18 mouse cellular contexts compared by ENCODE assay signal in the genomic region with DNA sequence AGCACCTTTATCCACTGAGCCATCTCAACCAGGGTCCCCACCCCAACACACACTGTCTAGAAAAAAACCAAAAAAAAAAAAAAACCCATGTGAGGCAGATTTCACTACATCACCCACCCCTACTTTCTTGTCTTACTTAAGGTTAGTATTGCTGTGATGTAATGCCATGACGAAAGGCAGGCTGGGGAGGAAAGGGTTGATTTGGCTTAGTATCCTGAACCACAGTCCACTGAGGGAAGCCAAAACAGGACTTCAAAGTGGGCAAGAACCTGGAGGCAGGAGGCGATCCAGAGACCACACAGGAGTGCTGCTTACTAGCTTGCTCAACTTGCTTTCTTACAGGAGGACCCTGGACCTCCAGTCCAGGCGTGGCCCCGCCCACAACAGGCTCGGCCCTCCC. TPM values are rescaled to one million over a fixed set of nuclear protein-coding genes. Genes with fewer than 3 reads are reported as not detected.
"Had no signal": no experiment of that assay in that cellular context is flagged by ENCODE, and none has a peak within 500 bp of the region (broad histone marks: within the 10 kb centered on the region; RNA-seq: fewer than 3 reads in every experiment).

No protein-coding gene starts in this region.

- DNase-seq: kidney, adult 18-20 months; kidney, postnatal 10 days; layer of hippocampus, postnatal 36 days; lung, adult 2 months; lung, postnatal 14 days; lung, postnatal 4 days; thymus, adult 18-20 months; thymus, postnatal 36 days had no signal

- H3K4me2 ChIP-seq: midbrain, embryonic 15.5 days had no signal

- H3K27ac ChIP-seq: left cerebral cortex, adult 2 months; liver, embryonic 14.5 days; midbrain, embryonic 10.5 days; midbrain, embryonic 15.5 days had no signal

- H3K4me3 ChIP-seq: left cerebral cortex, adult 2 months; midbrain, embryonic 10.5 days; midbrain, embryonic 15.5 days had no signal

- H3K9ac ChIP-seq: liver, embryonic 14.5 days; midbrain, embryonic 15.5 days had no signal

- H3K9me3 ChIP-seq: megakaryocyte, embryonic 14.5 days; midbrain, embryonic 10.5 days; midbrain, embryonic 15.5 days had no signal

- ATAC-seq: intestine, embryonic 16.5 days; midbrain, embryonic 15.5 days had no signal

RNA-seq across cellular contexts. Expression of a gene that starts 1.8 kb away (rescaled TPM):
- polyA plus RNA-seq: lung, adult 2 months; small intestine, adult 2 months; spleen, adult 2 months had no signal

RNA-seq across cellular contexts. Expression of a gene that starts 54.8 kb away (rescaled TPM):
- total RNA-seq: layer of hippocampus, postnatal 36 days; left cerebral cortex, postnatal 10 days; left cerebral cortex, postnatal 36 days had no signal
- polyA plus RNA-seq: small intestine, adult 2 months had no signal
